Mouse (Mus musculus) ES-E14 (cell line): Measurements from ENCODE around the gene Fam189a2.

Experiments
- HCFC1 ChIP-seq: IDR thresholded peaks from 2 replicates; pipeline ENCODE4 v1.6.1; 2012; ENCODE audit warnings: low read length, inconsistent platforms, borderline replicate concordance; ENCODE audit not compliant: insufficient read depth
- MAFK ChIP-seq: IDR thresholded peaks from 2 replicates; pipeline ENCODE4 v1.6.1; 2014; ENCODE audit warnings: mild to moderate bottlenecking, low read depth, low read length, inconsistent platforms; ENCODE audit not compliant: insufficient read depth
- ZNF384 ChIP-seq: IDR thresholded peaks from 2 replicates; pipeline ENCODE4 v1.6.1; 2012; ENCODE audit warnings: low read depth, low read length, inconsistent platforms

DNA sequence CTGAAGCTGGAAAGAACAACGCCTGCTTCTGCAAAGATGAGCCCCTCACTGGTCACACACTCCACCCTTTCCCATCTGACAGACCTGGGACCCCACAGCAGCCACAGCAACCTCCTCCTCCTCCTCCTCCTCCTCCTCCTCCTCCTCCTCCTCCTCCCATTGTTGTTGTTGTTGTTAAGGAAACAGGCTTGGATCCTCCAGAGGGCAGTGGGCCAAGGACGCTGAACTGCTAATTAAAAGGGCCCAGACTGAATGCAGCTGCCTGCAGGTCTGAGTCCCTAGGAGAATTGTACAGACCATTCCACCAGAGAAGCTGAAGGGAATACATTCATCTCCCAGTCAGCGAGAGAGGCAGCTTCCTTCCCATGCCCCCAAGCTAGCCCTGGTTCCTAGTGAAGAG, 70.5 kb downstream of the Fam189a2 start:
- TF ChIP-seq HCFC1 (no peak), MAFK (no peak), ZNF384 (no peak)
